Mouse (Mus musculus) limb, embryonic 12.5 days (tissue): ENCODE data around the gene Adgre1. TPM values are rescaled to one million over a fixed set of nuclear protein-coding genes. Genes with fewer than 3 reads are reported as not detected.

Experiments used
- ATAC-seq: fragments of 200-750 bp; cut with Nextera tagmentation; 2 replicates; pipeline ENCODE4 v1.8.0; 2017; ENCODE audit warnings: low read depth, moderate TSS enrichment; ENCODE audit not compliant: insufficient number of reproducible peaks, insufficient read depth, low FRiP score, low TSS enrichment
- H3K27ac ChIP-seq: fragments of 300-500 bp; sonication (generic); 2 replicates; pipeline ENCODE4 v1.5.1; 2016; ENCODE audit warnings: mild to moderate bottlenecking, moderate library complexity
- H3K27me3 ChIP-seq: fragments of 300-500 bp; sonication (generic); 2 replicates; pipeline ENCODE4 v1.6.1; 2016; ENCODE audit warnings: mild to moderate bottlenecking, moderate library complexity
- H3K36me3 ChIP-seq: fragments of 300-500 bp; sonication (generic); 2 replicates; pipeline ENCODE4 v1.6.1; 2016; ENCODE audit warnings: mild to moderate bottlenecking, moderate library complexity
- H3K4me1 ChIP-seq: fragments of 300-500 bp; sonication (generic); replicated peaks from 2 replicates; pipeline ENCODE4 v1.6.1; 2016
- H3K4me2 ChIP-seq: fragments of 300-500 bp; sonication (generic); 2 replicates; pipeline ENCODE4 v1.6.1; 2016; ENCODE audit warnings: mild to moderate bottlenecking, moderate library complexity
- H3K4me3 ChIP-seq: fragments of 300-500 bp; sonication (generic); replicated peaks from 2 replicates; pipeline ENCODE4 v1.5.1; 2016; ENCODE audit warnings: mild to moderate bottlenecking
- H3K9ac ChIP-seq: fragments of 300-500 bp; sonication (generic); replicated peaks from 2 replicates; pipeline ENCODE4 v1.6.1; 2016; ENCODE audit warnings: mild to moderate bottlenecking, moderate library complexity
- H3K9me3 ChIP-seq: fragments of 300-500 bp; sonication (generic); 2 replicates; pipeline ENCODE4 v1.6.1; 2016; ENCODE audit warnings: mild to moderate bottlenecking, moderate library complexity
- WGBS: fragments of 180-500 bp; shearing (Covaris S2); methylation state at CpG from one replicate; pipeline ENCODE4 v1.1.7; 2016; 5-methylcytosine and 5-hydroxymethylcytosine counted together
- polyA plus RNA-seq: library from polyadenylated mRNA; unstranded; fragments of >200 nt; fragmentation: Nextera tagmentation; extraction: Ambion mirVana; gene quantifications from 2 replicates; pipeline ENCODE4 v1.2.1, GENCODE M21; 2016

The Adgre1 gene
- polyA plus RNA-seq, 1 experiment from 2014 or later = 4.0 TPM

DNA sequence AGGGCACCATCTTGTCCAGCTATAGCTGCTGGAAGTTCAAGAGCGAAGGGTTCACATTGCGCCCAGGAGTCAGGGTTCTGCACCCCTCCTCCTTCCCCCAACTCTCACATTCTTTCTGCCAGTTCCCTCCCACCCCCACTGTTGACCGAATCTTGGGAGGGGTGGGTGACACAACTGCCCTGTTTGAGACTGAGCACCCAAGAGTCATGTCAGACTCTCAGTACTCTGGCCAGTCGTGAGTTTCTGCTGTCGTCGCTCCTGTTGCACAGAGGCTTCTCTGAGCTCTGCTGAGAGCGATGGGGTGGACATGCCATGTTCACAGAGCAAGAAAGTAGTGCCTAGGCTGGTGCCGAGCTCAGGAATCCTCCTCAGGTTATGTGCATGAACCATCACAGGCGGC is 19.2 kb upstream of the Adgre1 start:
- no peak overlapping the region for H3K9ac ChIP-seq
- no peaks in the 10 kb centered on the region for H3K9me3 ChIP-seq
- no peaks in the 10 kb centered on the region for H3K4me1 ChIP-seq
- H3K36me3 ChIP-seq = no peaks in the 10 kb centered on the region
- H3K27me3 ChIP-seq = no peaks in the 10 kb centered on the region
- WGBS = 78% methylated on average over 9 of the region's 9 CpGs
- ATAC-seq = no peak
- H3K4me3 ChIP-seq = no peak overlapping the region
- no peak overlapping the region for H3K4me2 ChIP-seq
- no peak overlapping the region for H3K27ac ChIP-seq

- Histone ChIP-seq H3K9me3 (no peaks in the 10 kb centered on the region), H3K27me3 (no peaks in the 10 kb centered on the region), H3K4me2 (no peak overlapping the region), H3K4me3 (no peak overlapping the region), H3K9ac (no peak overlapping the region), H3K27ac (no peak overlapping the region), H3K4me1 (no peaks in the 10 kb centered on the region), H3K36me3 (no peaks in the 10 kb centered on the region)
- 81% methylated on average over 4 of the region's 4 CpGs for WGBS
- ATAC-seq = no peak
Observed at GRCm38 (mm10) chr17:57341568-57341967, 16.9 kb upstream of the Adgre1 start.

- no peaks in the 10 kb centered on the region for H3K36me3 ChIP-seq
- no peak overlapping the region for H3K9ac ChIP-seq
- no peak overlapping the region for H3K27ac ChIP-seq
- no peak overlapping the region for H3K4me2 ChIP-seq
- no peak for ATAC-seq
- no peak overlapping the region for H3K4me3 ChIP-seq
- no peaks in the 10 kb centered on the region for H3K9me3 ChIP-seq
- no peaks in the 10 kb centered on the region for H3K27me3 ChIP-seq
- H3K4me1 ChIP-seq = no peaks in the 10 kb centered on the region
- WGBS = 63% methylated on average over 2 of the region's 2 CpGs
Observed at GRCm38 (mm10) chr17:57344029-57344707, 14.3 kb upstream of the Adgre1 start.

DNA sequence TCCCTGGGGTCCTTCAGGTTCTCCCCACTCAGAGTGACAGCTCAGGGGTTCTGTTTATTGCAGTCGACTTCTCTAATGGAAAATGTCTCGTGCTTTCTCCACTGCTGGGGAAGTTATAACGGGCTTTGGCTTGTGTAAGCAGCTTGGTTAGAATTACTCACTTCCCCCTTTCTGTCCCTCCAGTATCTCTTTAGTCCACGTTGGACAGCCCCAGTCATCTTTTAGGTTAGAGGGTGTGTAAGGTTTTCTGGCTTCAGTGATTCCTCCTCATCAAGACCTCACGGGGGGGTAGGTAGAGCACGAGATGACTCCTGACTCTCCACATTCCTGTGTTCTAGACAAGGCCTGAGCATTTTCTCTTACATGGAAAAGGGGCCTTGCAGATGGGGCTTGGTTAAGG is 11.5 kb upstream of the Adgre1 start:
- no peaks in the 10 kb centered on the region for H3K36me3 ChIP-seq
- H3K4me2 ChIP-seq = no peak overlapping the region
- no peaks in the 10 kb centered on the region for H3K9me3 ChIP-seq
- 68% methylated on average over 6 of the region's 6 CpGs for WGBS
- no peak overlapping the region for H3K4me3 ChIP-seq
- no peaks in the 10 kb centered on the region for H3K4me1 ChIP-seq
- no peak overlapping the region for H3K9ac ChIP-seq
- ATAC-seq = no peak
- no peak overlapping the region for H3K27ac ChIP-seq
- H3K27me3 ChIP-seq = no peaks in the 10 kb centered on the region

GRCm38 (mm10) chr17:57347781-57348180 is 10.7 kb upstream of the Adgre1 start:
- Histone ChIP-seq H3K27ac (no peak overlapping the region), H3K9me3 (no peaks in the 10 kb centered on the region), H3K4me1 (no peaks in the 10 kb centered on the region), H3K36me3 (no peaks in the 10 kb centered on the region), H3K4me3 (no peak overlapping the region), H3K9ac (no peak overlapping the region), H3K27me3 (no peaks in the 10 kb centered on the region), H3K4me2 (no peak overlapping the region)
- no peak for ATAC-seq
- WGBS = 86% methylated on average over 2 of the region's 2 CpGs

- Histone ChIP-seq H3K4me1 (no peaks in the 10 kb centered on the region), H3K9ac (no peak overlapping the region), H3K9me3 (no peaks in the 10 kb centered on the region), H3K27ac (no peak overlapping the region), H3K4me2 (no peak overlapping the region), H3K27me3 (no peaks in the 10 kb centered on the region), H3K4me3 (no peak overlapping the region), H3K36me3 (no peaks in the 10 kb centered on the region)
- no peak for ATAC-seq
- 81% methylated on average over 5 of the region's 5 CpGs for WGBS
Observed at GRCm38 (mm10) chr17:57349067-57349466, 9.4 kb upstream of the Adgre1 start.

- H3K4me3 ChIP-seq = no peak overlapping the region
- WGBS = 86% methylated on average over 5 of the region's 5 CpGs
- no peak overlapping the region for H3K9ac ChIP-seq
- H3K36me3 ChIP-seq = no peaks in the 10 kb centered on the region
- no peaks in the 10 kb centered on the region for H3K4me1 ChIP-seq
- no peak overlapping the region for H3K27ac ChIP-seq
- H3K9me3 ChIP-seq = no peaks in the 10 kb centered on the region
- H3K4me2 ChIP-seq = no peak overlapping the region
- ATAC-seq = no peak
- H3K27me3 ChIP-seq = no peaks in the 10 kb centered on the region
Observed at GRCm38 (mm10) chr17:57350212-57350611, 8.3 kb upstream of the Adgre1 start.

- no peak overlapping the region for H3K4me3 ChIP-seq
- no peak overlapping the region for H3K4me2 ChIP-seq
- WGBS = 93% methylated on average over 9 of the region's 9 CpGs
- H3K4me1 ChIP-seq = no peaks in the 10 kb centered on the region
- no peak overlapping the region for H3K9ac ChIP-seq
- no peaks in the 10 kb centered on the region for H3K36me3 ChIP-seq
- H3K9me3 ChIP-seq = no peaks in the 10 kb centered on the region
- H3K27ac ChIP-seq = no peak overlapping the region
- no peaks in the 10 kb centered on the region for H3K27me3 ChIP-seq
- ATAC-seq = no peak
Observed at GRCm38 (mm10) chr17:57351107-57351506, 7.4 kb upstream of the Adgre1 start.

- WGBS = 88% methylated on average over 11 of the region's 11 CpGs
- Histone ChIP-seq H3K4me1 (no peaks in the 10 kb centered on the region), H3K4me3 (no peak overlapping the region), H3K9me3 (no peaks in the 10 kb centered on the region), H3K27me3 (no peaks in the 10 kb centered on the region), H3K4me2 (no peak overlapping the region), H3K36me3 (no peaks in the 10 kb centered on the region), H3K27ac (no peak overlapping the region), H3K9ac (no peak overlapping the region)
- no peak for ATAC-seq
Observed at GRCm38 (mm10) chr17:57359485-57360241, 1.2 kb downstream of the Adgre1 start.

Other genes starting within 250 kb of the Adgre1 start
- gene Cd70, start 208.9 kb upstream of the Adgre1 start, polyA plus RNA-seq = not detected in 2 replicates
- gene Tnfsf14, start 164.5 kb upstream of the Adgre1 start, polyA plus RNA-seq = 0.18 and 0.33 TPM in 2 replicates
- gene C3, start 130.6 kb upstream of the Adgre1 start, polyA plus RNA-seq = 0.08 and 1.00 TPM in 2 replicates
- gene Gpr108, start 110.2 kb upstream of the Adgre1 start, polyA plus RNA-seq = 30.0 and 31.1 TPM in 2 replicates
- 30.4 and 36.5 TPM in 2 replicates for gene Trip10, start 109.2 kb upstream of the Adgre1 start, polyA plus RNA-seq
- 1.8 and 1.9 TPM in 2 replicates for gene Vav1, start 79.6 kb upstream of the Adgre1 start, polyA plus RNA-seq
- not detected in 2 replicates for gene Vmn2r120, start 186.8 kb downstream of the Adgre1 start, polyA plus RNA-seq